Mouse (Mus musculus): ENCODE data around the gene Prss8. TPM values are rescaled to one million over a fixed set of nuclear protein-coding genes. Genes with fewer than 3 reads are reported as not detected.
A peak's percentile ranks its signal among the peaks of the same experiment; 100 is the strongest.

Gene Prss8
- total RNA-seq, 2 experiments from 2014 or later, result 0.20 to 0.66 TPM

DNA sequence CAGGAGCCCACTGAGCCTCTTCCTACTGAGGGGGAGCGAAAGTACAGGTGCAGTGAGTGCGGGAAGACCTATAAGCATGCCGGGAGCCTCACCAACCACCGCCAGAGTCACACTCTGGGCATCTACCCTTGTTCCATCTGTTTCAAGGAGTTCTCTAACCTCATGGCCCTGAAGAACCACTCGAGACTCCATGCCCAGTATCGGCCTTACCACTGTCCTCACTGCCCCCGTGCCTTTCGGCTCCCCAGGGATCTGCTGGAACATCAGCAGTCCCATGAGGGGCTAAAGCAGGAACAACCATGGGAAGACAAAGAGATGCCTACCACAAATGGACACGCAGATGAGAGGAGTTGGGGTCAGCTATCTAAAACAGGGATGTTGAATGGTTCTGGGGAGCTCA is 50.6 kb downstream of the Prss8 start:
- DNase-seq (ENCODE audit: low spot score in 2 of 2), result no peak
- Histone ChIP-seq H3K4me3 (no peak overlapping the region), H3K27ac (no peak overlapping the region)
- no peak for TF ChIP-seq CTCF (conservative IDR thresholded peaks at IDR 0.05)

DNA sequence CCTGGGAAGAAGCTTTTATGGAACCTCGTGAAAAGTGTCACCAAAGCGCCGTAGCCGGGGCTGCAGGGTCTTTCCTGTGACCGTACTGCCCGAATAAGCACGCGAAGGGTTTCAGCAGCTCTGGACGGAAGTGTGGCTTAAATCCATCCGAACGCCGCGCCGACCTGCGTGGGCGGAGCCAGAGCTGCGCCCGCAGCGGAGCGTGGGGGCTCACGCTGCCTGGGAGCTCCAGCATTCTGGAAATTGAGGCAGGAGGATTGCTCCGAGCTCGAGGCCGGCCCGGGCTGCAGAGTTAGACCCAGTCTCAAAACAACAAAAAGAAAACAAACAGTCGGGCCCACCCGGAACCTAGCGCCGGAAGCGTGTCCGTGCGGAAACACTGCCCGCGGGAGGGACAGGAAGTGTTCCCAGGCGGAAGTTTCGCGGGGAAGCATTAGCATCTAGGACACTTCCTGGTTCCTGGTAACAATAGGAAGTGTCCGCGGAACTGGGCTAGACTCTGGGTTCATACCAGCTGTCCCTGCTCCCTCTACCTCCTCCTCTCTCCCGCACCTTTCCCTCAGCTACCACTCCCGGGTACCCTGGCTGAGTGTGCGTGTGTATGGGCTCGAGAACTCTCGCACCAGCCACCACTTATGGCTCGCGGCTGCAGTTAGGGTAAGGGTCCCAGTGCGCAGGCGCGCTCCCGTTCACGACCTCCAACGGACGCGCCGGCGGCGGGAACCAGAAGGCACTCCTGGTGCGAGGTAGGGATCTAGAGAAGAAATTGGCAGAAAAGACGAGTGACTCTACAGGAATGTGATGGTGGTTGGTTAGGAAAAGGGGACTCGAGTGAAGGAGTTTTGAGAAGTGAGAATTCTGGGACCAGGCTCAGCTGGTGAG is 53.2 kb downstream of the Prss8 start, which contains the start of gene Zfp668:
TSS of gene Zfp668 (minus strand) at position 362 of the 882 bp plus-strand sequence.
- no peak for TF ChIP-seq CTCF (conservative IDR thresholded peaks at IDR 0.05)
- Histone ChIP-seq H3K4me3 (peak within 1 kb of the TSS; percentile 99), H3K27ac (peak within 1 kb of the TSS; percentile 99)
- peak; percentile 89 to 90 for DNase-seq (ENCODE audit: low spot score in 2 of 2)

DNA sequence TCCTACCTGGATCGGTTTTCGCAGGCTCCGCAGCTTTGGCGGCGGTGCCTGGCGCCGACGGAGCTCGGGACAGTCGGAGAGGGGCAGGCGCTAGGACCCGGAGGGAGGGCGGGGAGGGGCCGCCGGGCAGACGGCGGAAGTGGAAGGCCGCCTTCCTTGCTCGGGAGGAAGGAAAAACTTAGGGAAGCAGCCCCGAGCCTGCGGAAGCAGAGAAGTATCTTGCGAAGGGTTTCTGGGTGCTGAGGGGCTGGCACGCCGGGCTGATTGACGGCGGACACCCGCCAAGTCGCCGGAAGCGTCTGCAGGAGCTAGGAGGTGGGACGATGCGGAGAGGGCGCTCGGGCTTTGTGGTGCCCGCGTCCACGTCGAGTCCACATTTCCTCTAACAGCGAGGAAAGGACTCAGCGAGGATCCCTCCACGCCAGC is 53.9 kb downstream of the Prss8 start, which contains the start of gene Zfp646:
TSS of gene Zfp646 (plus strand) at position 181 of the 426 bp plus-strand sequence.
- DNase-seq (ENCODE audit: low spot score in 2 of 2), result peak; percentile 66 to 67
- no peak for TF ChIP-seq CTCF (conservative IDR thresholded peaks at IDR 0.05)
- Histone ChIP-seq H3K4me3 (peak within 1 kb of the TSS; percentile 99), H3K27ac (peak within 1 kb of the TSS; percentile 99)

Other genes starting within 250 kb of the Prss8 start
- gene Bcl7c, start 221.2 kb downstream of the Prss8 start, total RNA-seq (2021), result 10 to 100 TPM; 20.1 to 26.6 TPM
- 1 to 10 TPM; 1.9 to 3.1 TPM for gene Ctf1, start 217.4 kb downstream of the Prss8 start, total RNA-seq (2021)
- not detected for gene Ctf2, start 197.9 kb downstream of the Prss8 start, total RNA-seq (2021)
- 10 to 100 TPM; 53.8 to 59.7 TPM for gene Fbxl19, start 185.6 kb downstream of the Prss8 start, total RNA-seq (2021)
- 10 to 100 TPM; 30.1 to 31.5 TPM for gene Orai3, start 160.3 kb downstream of the Prss8 start, total RNA-seq (2021)
- gene Setd1a, start 153.4 kb downstream of the Prss8 start, total RNA-seq (2021), result 10 to 100 TPM; 44.5 to 49.4 TPM
- 1 to 10 TPM; 1.4 to 3.3 TPM for gene Gm49388, start 144.5 kb downstream of the Prss8 start, total RNA-seq (2021)
- 1 to 10 TPM; 7.0 to 8.8 TPM for gene Hsd3b7, start 129.5 kb downstream of the Prss8 start, total RNA-seq (2021)
- gene Stx4a, start 105.8 kb downstream of the Prss8 start, total RNA-seq (2021), result 10 to 100 TPM; 60.2 to 64.6 TPM
- 100 to 1,000 TPM; 336 to 351 TPM for gene Stx1b, start 105.6 kb downstream of the Prss8 start, total RNA-seq (2021)
- gene Zfp646, start 53.9 kb downstream of the Prss8 start, total RNA-seq (2021), result 10 to 100 TPM; 33.3 to 35.8 TPM
- 10 to 100 TPM; 24.3 to 25.7 TPM for gene Zfp668, start 53.3 kb downstream of the Prss8 start, total RNA-seq (2021)
- 1 to 10 TPM; 2.8 to 3.1 TPM for gene Prss53, start 39.1 kb downstream of the Prss8 start, total RNA-seq (2021)
- gene Gm21974, start 34.6 kb downstream of the Prss8 start, total RNA-seq (2021), result not detected
- 10 to 100 TPM; 26.3 to 26.6 TPM for gene Vkorc1, start 34.5 kb downstream of the Prss8 start, total RNA-seq (2021)
- gene Bckdk, start 26.0 kb downstream of the Prss8 start, total RNA-seq (2021), result 10 to 100 TPM; 36.9 to 41.7 TPM
- gene Kat8, start 17.6 kb downstream of the Prss8 start, total RNA-seq (2021), result 10 to 100 TPM; 31.7 to 34.3 TPM
- 10 to 100 TPM in 1 of 2 experiments, 1 to 10 TPM in 1; 9.7 to 10.6 TPM for gene Prss36, start 16.6 kb upstream of the Prss8 start, total RNA-seq (2021)
- 100 to 1,000 TPM; 345 to 392 TPM for gene Fus, start 37.4 kb upstream of the Prss8 start, total RNA-seq (2021)
- 1 to 10 TPM; 1.9 to 3.0 TPM for gene Pycard, start 63.8 kb upstream of the Prss8 start, total RNA-seq (2021)
- 1 to 10 TPM in 1 of 2 experiments, under 1 TPM in 1; 0.77 to 1.0 TPM for gene Trim72, start 73.8 kb upstream of the Prss8 start, total RNA-seq (2021)
- 10 to 100 TPM; 10.1 to 10.6 TPM for gene Itgam, start 132.5 kb upstream of the Prss8 start, total RNA-seq (2021)
- not detected for gene Gm49368, start 132.6 kb upstream of the Prss8 start, total RNA-seq (2021)
- gene Itgax, start 199.4 kb upstream of the Prss8 start, total RNA-seq (2021), result under 1 TPM in 1 of 2 experiments, not detected in 1; 0.10 TPM
- under 1 TPM; 0.29 to 0.46 TPM for gene Itgad, start 224.3 kb upstream of the Prss8 start, total RNA-seq (2021)